ENCODE assay signal across 13 mouse cellular contexts in the genomic region with DNA sequence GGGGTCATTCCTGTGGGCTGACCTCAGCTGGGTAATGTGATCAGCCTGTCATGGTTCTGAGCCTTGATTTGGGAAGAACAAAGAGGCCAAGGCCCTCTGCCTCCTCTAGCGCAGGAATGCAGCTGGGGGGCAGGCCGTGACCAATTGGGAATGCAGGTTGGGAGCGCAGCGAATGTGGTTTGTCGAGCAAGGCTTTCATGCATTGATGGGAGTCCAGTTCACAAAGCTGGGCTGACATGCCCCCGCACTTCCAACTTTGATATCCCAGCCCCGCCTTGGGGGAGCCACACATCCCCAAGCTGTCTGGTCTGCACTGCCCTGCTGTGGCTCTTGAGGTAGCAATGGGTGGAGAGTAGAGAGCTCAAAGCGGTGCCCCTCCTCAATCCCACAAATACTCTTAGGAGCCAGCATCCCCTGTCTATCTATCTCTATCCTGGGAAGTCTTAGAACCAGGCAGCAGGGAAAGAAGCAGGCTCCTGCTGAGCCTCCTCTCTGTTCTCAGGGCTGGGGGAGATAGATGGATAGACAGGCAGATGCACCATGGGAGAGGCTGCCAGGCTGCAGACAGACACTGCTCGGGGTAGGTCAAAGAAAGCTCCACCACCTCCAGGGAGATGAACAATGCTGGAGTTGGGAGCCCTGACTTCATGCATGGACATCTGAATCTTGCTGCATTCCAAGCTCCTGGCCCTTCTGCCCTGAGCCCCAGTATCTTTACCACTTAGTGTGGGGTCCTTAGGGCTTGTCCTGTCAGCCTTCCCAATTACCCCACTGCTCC. TPM values are rescaled to one million over a fixed set of nuclear protein-coding genes. Genes with fewer than 3 reads are reported as not detected.
DNase-seq lines count a peak whose midpoint lies in the region; ATAC-seq and TF ChIP-seq lines count a peak whose summit lies in the region.
"Had no signal": no experiment of that assay in that cellular context is flagged by ENCODE, and none has a peak within 500 bp of the region (broad histone marks: within the 10 kb centered on the region; RNA-seq: fewer than 3 reads in every experiment).

No protein-coding gene starts in this region.

- peaks cover 30% of the 10 kb centered on the region for H3K27me3 ChIP-seq in midbrain, embryonic 12.5 days

- 0 out of 2 replicates have a peak overlapping the region, but pooled peaks have one; percentile 9 for H3K4me2 ChIP-seq in midbrain, embryonic 12.5 days (replicated peaks)
- H3K4me2 ChIP-seq: forebrain, embryonic 13.5 days had no signal

- ATAC-seq in midbrain, embryonic 12.5 days (ENCODE audit: low FRiP score, low read depth), result peak; percentile 92
- no peak for ATAC-seq in erythroblast, adult 5-6 weeks (replicated peaks; ENCODE audit: low FRiP score, poor library complexity, severe bottlenecking)
- ATAC-seq: forebrain, embryonic 13.5 days had no signal

- H3K27ac ChIP-seq in midbrain, embryonic 12.5 days (replicated peaks), result peak overlapping the region; percentile 54
- no peak overlapping the region for H3K27ac ChIP-seq in layer of hippocampus, adult 2 months
- H3K27ac ChIP-seq: forebrain, embryonic 13.5 days; liver, embryonic 14.5 days had no signal

- no peaks in the 10 kb centered on the region for H3K9me3 ChIP-seq in midbrain, embryonic 12.5 days
- H3K9me3 ChIP-seq: forebrain, embryonic 13.5 days had no signal

- H3K4me3 ChIP-seq in midbrain, embryonic 12.5 days, result no peak overlapping the region
- H3K4me3 ChIP-seq in layer of hippocampus, adult 2 months, result no peak overlapping the region
- H3K4me3 ChIP-seq: forebrain, embryonic 13.5 days had no signal

- TF ChIP-seq CTCF in layer of hippocampus, adult 2 months (conservative IDR thresholded peaks at IDR 0.05), result no peak

- no peak overlapping the region for H3K9ac ChIP-seq in midbrain, embryonic 12.5 days (replicated peaks)
- H3K9ac ChIP-seq: forebrain, embryonic 13.5 days; liver, embryonic 14.5 days had no signal

- peak; percentile 20 for DNase-seq in gastrocnemius, postnatal 10 days
- DNase-seq in gastrocnemius, adult 8-10 months (ENCODE audit: low spot score in 2 of 2), result no peak
- DNase-seq in Muller cell, postnatal 12 days (ENCODE audit: inconsistent ontology term), result peak; percentile 82
- peak; percentile 51 for DNase-seq in forelimb bud, embryonic 11.5 days (ENCODE audit: low read depth, low spot score)
- no peak for DNase-seq in urinary bladder, postnatal 36 days (ENCODE audit: low spot score in 2 of 2)
- no peak for DNase-seq in layer of hippocampus, adult 2 months (ENCODE audit: low spot score in 2 of 2)
- DNase-seq: adrenal gland, postnatal 36 days; cerebellum, adult 9-11 months; layer of hippocampus, adult 9-11 months had no signal

- H3K4me1 ChIP-seq in midbrain, embryonic 12.5 days, result peaks cover 27% of the 10 kb centered on the region

- WGBS in midbrain, embryonic 12.5 days, result 12% methylated on average over 9 of the region's 9 CpGs

- no peaks in the 10 kb centered on the region for H3K36me3 ChIP-seq in midbrain, embryonic 12.5 days

RNA-seq across cellular contexts. Expression of gene Cdon, which starts 48.4 kb away (rescaled TPM):
- total RNA-seq in gastrocnemius, postnatal 10 days (2021), result 10 to 100 TPM; 29.5 to 37.8 TPM
- total RNA-seq in gastrocnemius, adult 8-10 months (2022), result 10 to 100 TPM; 12.1 to 14.2 (median 13.1) TPM
- polyA plus RNA-seq in midbrain, embryonic 12.5 days (2016; fragmentation: Nextera tagmentation; extraction: Ambion mirVana), result 19.7 and 22.8 TPM in 2 replicates
- total RNA-seq in erythroblast, adult 5-6 weeks (2015; ENCODE audit: low replicate concordance), result 0.58 TPM in 1 of 2 replicates, not detected in the other
- total RNA-seq in erythroblast, adult 5-6 weeks (2017; ENCODE audit: low replicate concordance), result 0.09 TPM in 1 of 2 replicates, not detected in the other
- total RNA-seq in layer of hippocampus, adult 2 months (2021), result 10 to 100 TPM; 11.3 to 14.2 TPM

Comparison
In these comparisons a context has a peak if more than half of its experiments do, and no peak if none do; other contexts are left out.
1. DNase-seq: peak in gastrocnemius, postnatal 10 days (single experiment), Muller cell, postnatal 12 days (single experiment) and forelimb bud, embryonic 11.5 days (single experiment); none in gastrocnemius, adult 8-10 months (0 of 2), urinary bladder, postnatal 36 days (0 of 2) and layer of hippocampus, adult 2 months (0 of 2).
2. RNA of gene Cdon, which starts 48.4 kb away (total RNA-seq): 29.5 to 37.8 TPM in gastrocnemius, postnatal 10 days, 11.3 to 14.2 TPM in layer of hippocampus, adult 2 months and 12.1 to 14.2 TPM in gastrocnemius, adult 8-10 months; 0.09 to 0.58 TPM in erythroblast, adult 5-6 weeks; every median in the first group is over 4 times any median in the second.